Mouse (Mus musculus) spleen, adult 2 months (tissue): ENCODE results near the gene Stn1. TPM values are rescaled to one million over a fixed set of nuclear protein-coding genes. Genes with fewer than 3 reads are reported as not detected.

Source experiments
- DNase-seq, 2 experiments: peaks; one replicate each; pipeline versions ENCODE4 v3.0.0 to v3.0.0-alpha.2; 2012 to 2021; ENCODE audit warnings: low spot score in 2 of 2, low read depth in 1 of 2
- H3K27ac ChIP-seq: fragments of 200-500 bp; 2 replicates; pipeline ENCODE4 v1.5.1; 2012; ENCODE audit warnings: low read length, inconsistent platforms; ENCODE audit not compliant: insufficient read depth
- H3K27me3 ChIP-seq: fragments of 200-500 bp; 2 replicates; pipeline ENCODE4 v1.6.1; 2012; ENCODE audit warnings: mild to moderate bottlenecking, moderate library complexity, low read length, inconsistent platforms; ENCODE audit not compliant: control insufficient read depth, insufficient read depth
- H3K36me3 ChIP-seq: fragments of 200-500 bp; 2 replicates; pipeline ENCODE4 v1.6.1; 2012; ENCODE audit warnings: mild to moderate bottlenecking, low read length, inconsistent platforms; ENCODE audit not compliant: control insufficient read depth, insufficient read depth
- H3K4me1 ChIP-seq: fragments of 200-500 bp; 2 replicates; pipeline ENCODE4 v1.6.1; 2011; ENCODE audit warnings: inconsistent platforms; ENCODE audit not compliant: control insufficient read depth, insufficient read depth, insufficient read length
- H3K4me3 ChIP-seq: fragments of 200-500 bp; 2 replicates; pipeline ENCODE4 v1.5.1; 2011; ENCODE audit warnings: mild to moderate bottlenecking, inconsistent platforms; ENCODE audit not compliant: insufficient read depth, insufficient read length; ENCODE audit errors: extremely low read depth
- CTCF ChIP-seq: fragments of 200-500 bp; IDR thresholded peaks from 2 replicates; pipeline ENCODE4 v1.5.1; 2011; ENCODE audit warnings: mild to moderate bottlenecking, inconsistent platforms; ENCODE audit not compliant: insufficient read depth, insufficient read length, insufficient replicate concordance; ENCODE audit errors: extremely low read depth
- POLR2A ChIP-seq: fragments of 200-500 bp; IDR thresholded peaks from 2 replicates; pipeline ENCODE4 v1.6.1; 2011; ENCODE audit warnings: low read depth, low read length, inconsistent platforms
- WGBS: fragments of 180-500 bp; shearing (Covaris S2); methylation state at CpG from one replicate; pipeline ENCODE4 v1.1.7; 2018; 5-methylcytosine and 5-hydroxymethylcytosine counted together
- polyA plus RNA-seq: library from polyadenylated mRNA; depleted of rRNA; stranded (reverse); fragments of >200 nt; gene quantifications from 2 replicates; pipeline ENCODE4 v1.2.3, GENCODE M21; 2012

Gene Stn1
- polyA plus RNA-seq, 1 experiment = 12.1 TPM

DNA sequence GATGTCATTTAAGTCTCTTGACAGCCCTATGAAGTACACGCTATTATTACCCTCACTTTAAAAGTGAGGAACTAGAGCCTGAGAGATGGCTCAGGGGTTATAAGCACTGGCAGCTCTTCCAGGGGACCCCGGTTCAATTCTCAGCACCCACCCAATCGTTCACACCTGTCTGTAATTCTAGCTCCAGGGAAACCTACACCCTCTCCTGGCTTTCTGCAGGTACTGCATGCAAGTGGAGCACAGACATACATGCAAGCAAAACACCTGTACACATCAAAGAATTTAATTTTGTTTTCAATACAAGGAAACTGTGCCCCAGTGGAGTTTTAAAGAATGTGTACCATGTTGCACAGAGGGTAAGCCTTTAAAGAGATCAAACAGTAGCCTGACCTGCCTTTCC lies 75.5 kb downstream of the Stn1 start:
- WGBS = 93% methylated on average over 3 of the region's 3 CpGs
- Histone ChIP-seq H3K4me3 (no peak overlapping the region), H3K4me1 (peaks cover 9% of the 10 kb centered on the region; the same call in 1 of the 2 replicates), H3K27ac (no peak overlapping the region), H3K36me3 (no peaks in the 10 kb centered on the region; the same call in 1 of the 2 replicates), H3K27me3 (peaks cover 1% of the 10 kb centered on the region; the same call in 1 of the 2 replicates)
- TF ChIP-seq CTCF (no peak), POLR2A (no peak)
- DNase-seq = no peak

DNA sequence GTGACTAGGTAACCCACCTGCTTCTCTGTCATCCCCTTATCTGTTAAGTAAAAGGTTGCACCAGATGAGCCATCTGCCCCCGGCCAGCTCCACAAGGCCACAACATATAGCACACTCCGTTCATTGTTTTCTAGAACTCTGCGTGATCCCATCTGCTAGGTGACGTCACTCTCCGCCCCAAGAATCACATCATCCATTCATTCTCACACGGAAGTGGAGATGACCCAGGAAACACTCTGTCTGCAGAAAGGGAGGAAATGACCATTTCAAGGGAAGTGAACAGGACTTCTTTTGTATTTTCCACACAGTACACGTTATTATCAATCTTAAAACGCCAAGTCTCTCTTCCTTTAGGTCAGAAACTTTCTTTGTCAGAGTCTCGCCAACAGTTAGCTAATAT lies 75.9 kb downstream of the Stn1 start:
- no peak for DNase-seq
- Histone ChIP-seq H3K4me1 (peaks cover 9% of the 10 kb centered on the region; the same call in 1 of the 2 replicates), H3K36me3 (no peaks in the 10 kb centered on the region; the same call in 1 of the 2 replicates), H3K4me3 (no peak overlapping the region), H3K27me3 (peaks cover 1% of the 10 kb centered on the region; the same call in 1 of the 2 replicates), H3K27ac (no peak overlapping the region)
- no peak for TF ChIP-seq POLR2A
- 89% methylated on average over 9 of the region's 9 CpGs for WGBS

DNA sequence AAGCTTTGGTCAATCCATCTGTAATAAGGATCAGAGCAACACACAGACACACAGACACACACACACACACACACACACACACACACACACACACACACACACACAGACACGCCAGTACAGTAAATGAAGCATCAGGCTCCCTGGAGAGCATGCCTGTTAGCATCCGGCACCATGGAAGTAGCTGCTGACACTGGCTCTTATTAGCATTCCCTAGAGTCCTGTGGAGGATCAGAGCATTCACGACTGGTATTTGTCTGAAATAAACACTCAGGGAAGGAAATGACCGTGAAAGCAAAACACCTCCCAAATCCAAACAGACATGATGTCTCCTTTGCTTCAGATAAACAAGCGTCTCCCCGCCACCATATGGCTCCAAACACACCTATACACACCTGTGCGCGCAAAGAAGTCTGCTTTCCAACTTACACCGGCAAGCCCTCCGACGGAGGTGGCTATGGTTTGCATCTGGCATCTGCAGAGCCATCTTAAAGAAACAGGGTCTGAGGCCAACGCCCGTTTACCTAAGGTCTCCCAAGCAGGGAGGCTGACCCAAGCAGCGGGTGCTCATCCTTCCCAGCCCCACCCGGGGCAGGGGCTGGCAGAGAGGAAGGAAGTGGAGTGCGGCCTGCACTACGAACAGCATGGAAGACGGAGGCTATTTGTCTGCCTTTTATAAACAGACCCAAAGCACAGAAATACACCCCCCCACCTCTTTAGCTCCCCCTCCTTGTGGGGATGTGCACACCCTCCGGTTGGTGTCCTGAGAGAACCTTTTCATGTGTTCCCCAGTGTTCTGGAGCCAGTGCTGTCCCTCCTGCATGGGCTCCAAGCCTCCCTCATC lies 77.0 kb downstream of the Stn1 start:
- Histone ChIP-seq H3K4me3 (no peak overlapping the region), H3K36me3 (no peaks in the 10 kb centered on the region; the same call in 1 of the 2 replicates), H3K27me3 (peaks cover 1% of the 10 kb centered on the region; the same call in 1 of the 2 replicates), H3K4me1 (peaks cover 18% of the 10 kb centered on the region; the same call in 1 of the 2 replicates), H3K27ac (no peak overlapping the region)
- 65% methylated on average over 19 of the region's 19 CpGs for WGBS
- DNase-seq = no peak
- TF ChIP-seq POLR2A (no peak), CTCF (no peak)

DNA sequence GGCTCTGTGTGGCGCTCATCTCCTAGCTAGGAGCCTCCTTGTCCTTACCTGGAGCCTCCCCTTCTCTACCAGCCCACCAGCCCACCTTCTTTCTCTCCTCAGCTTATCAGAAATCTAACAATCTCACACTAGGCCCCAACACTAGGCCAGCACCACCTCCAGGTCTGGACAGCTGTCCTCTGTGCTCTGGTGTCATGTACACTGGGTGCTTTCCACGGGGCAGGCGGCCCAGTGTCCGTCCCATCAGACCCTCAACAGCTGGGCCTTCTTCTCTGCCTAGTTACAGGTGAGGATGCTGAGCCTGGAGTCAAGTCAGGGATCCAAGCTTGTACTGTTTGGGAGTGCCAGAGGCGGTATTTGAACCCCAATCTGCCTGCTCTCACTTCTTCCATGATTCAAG lies 78.1 kb downstream of the Stn1 start:
- Histone ChIP-seq H3K27ac (no peak overlapping the region), H3K4me3 (no peak overlapping the region), H3K4me1 (peaks cover 29% of the 10 kb centered on the region), H3K27me3 (peaks cover 1% of the 10 kb centered on the region; the same call in 1 of the 2 replicates), H3K36me3 (no peaks in the 10 kb centered on the region; the same call in 1 of the 2 replicates)
- TF ChIP-seq POLR2A (no peak), CTCF (no peak)
- 89% methylated on average over 5 of the region's 5 CpGs for WGBS
- DNase-seq = no peak

GRCm38 (mm10) chr19:47458504-47459161 lies 78.7 kb downstream of the Stn1 start:
- no peaks in the 10 kb centered on the region for H3K27me3 ChIP-seq
- 64% methylated on average over 17 of the region's 17 CpGs for WGBS
- no peak overlapping the region for H3K4me3 ChIP-seq
- H3K36me3 ChIP-seq = no peaks in the 10 kb centered on the region; the same call in 1 of the 2 replicates
- no peak for DNase-seq
- H3K27ac ChIP-seq = no peak overlapping the region
- TF ChIP-seq POLR2A (no peak), CTCF (no peak)
- peaks cover 35% of the 10 kb centered on the region for H3K4me1 ChIP-seq

DNA sequence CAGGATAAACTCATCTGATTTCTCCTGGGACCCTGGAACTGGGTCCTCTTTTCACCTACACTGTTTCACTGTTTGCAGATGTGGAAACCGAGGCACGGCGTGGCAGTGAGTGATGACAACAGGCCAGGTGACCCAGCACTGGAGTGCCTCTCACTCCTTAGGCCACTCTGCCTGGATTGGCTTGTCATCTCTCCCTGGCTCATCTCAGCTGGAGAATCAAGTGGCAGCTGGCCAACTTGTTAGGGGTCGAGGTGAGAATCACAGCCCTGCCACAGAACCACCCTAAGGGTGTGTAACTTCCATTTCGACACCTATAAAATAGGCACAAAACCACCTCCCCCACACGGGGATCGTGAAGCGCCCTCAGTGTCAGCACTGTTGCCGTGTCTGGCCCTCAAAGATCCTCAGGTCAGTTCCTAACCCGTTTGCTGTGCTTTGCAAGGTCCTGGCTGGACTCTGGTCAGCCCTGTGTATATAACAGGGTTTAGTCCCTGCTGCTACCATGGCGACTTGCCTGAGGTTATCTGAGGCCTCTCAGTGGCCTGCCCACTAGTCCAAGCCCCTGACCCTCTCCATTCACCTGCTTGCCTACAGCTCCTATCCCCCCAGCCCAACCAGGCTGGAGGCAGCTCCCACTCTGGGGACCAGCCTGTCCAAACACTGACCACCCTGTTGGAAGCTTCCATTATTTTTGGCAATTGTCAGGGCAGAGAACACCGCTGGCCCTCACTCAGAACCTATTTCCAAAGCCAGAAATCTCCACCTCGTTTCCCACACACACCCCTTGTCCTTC lies 79.4 kb downstream of the Stn1 start:
- H3K4me3 ChIP-seq = no peak overlapping the region
- no peaks in the 10 kb centered on the region; the same call in 1 of the 2 replicates for H3K36me3 ChIP-seq
- no peaks in the 10 kb centered on the region for H3K27me3 ChIP-seq
- WGBS = 81% methylated on average over 13 of the region's 13 CpGs
- no peak for DNase-seq
- TF ChIP-seq POLR2A (no peak), CTCF (no peak)
- peaks cover 34% of the 10 kb centered on the region for H3K4me1 ChIP-seq
- H3K27ac ChIP-seq = no peak overlapping the region
